Mouse (Mus musculus) limb, embryonic 12.5 days (tissue): ENCODE data around the gene Iffo1. TPM values are rescaled to one million over a fixed set of nuclear protein-coding genes. Genes with fewer than 3 reads are reported as not detected.

Source experiments
- ATAC-seq: fragments of 200-750 bp; cut with Nextera tagmentation; 2 replicates; pipeline ENCODE4 v1.8.0; 2017; ENCODE audit warnings: low read depth, moderate TSS enrichment; ENCODE audit not compliant: insufficient number of reproducible peaks, insufficient read depth, low FRiP score, low TSS enrichment
- H3K27ac ChIP-seq: fragments of 300-500 bp; sonication (generic); 2 replicates; pipeline ENCODE4 v1.5.1; 2016; ENCODE audit warnings: mild to moderate bottlenecking, moderate library complexity
- H3K27me3 ChIP-seq: fragments of 300-500 bp; sonication (generic); 2 replicates; pipeline ENCODE4 v1.6.1; 2016; ENCODE audit warnings: mild to moderate bottlenecking, moderate library complexity
- H3K36me3 ChIP-seq: fragments of 300-500 bp; sonication (generic); 2 replicates; pipeline ENCODE4 v1.6.1; 2016; ENCODE audit warnings: mild to moderate bottlenecking, moderate library complexity
- H3K4me1 ChIP-seq: fragments of 300-500 bp; sonication (generic); replicated peaks from 2 replicates; pipeline ENCODE4 v1.6.1; 2016
- H3K4me2 ChIP-seq: fragments of 300-500 bp; sonication (generic); 2 replicates; pipeline ENCODE4 v1.6.1; 2016; ENCODE audit warnings: mild to moderate bottlenecking, moderate library complexity
- H3K4me3 ChIP-seq: fragments of 300-500 bp; sonication (generic); replicated peaks from 2 replicates; pipeline ENCODE4 v1.5.1; 2016; ENCODE audit warnings: mild to moderate bottlenecking
- H3K9ac ChIP-seq: fragments of 300-500 bp; sonication (generic); replicated peaks from 2 replicates; pipeline ENCODE4 v1.6.1; 2016; ENCODE audit warnings: mild to moderate bottlenecking, moderate library complexity
- H3K9me3 ChIP-seq: fragments of 300-500 bp; sonication (generic); 2 replicates; pipeline ENCODE4 v1.6.1; 2016; ENCODE audit warnings: mild to moderate bottlenecking, moderate library complexity
- WGBS: fragments of 180-500 bp; shearing (Covaris S2); methylation state at CpG from one replicate; pipeline ENCODE4 v1.1.7; 2016; 5-methylcytosine and 5-hydroxymethylcytosine counted together
- microRNA-seq: library from miRNA; unstranded; fragments of <30 nt; microRNA quantifications from one replicate; pipeline ENCODE4, GENCODE M21; 2017
- polyA plus RNA-seq: library from polyadenylated mRNA; unstranded; fragments of >200 nt; fragmentation: Nextera tagmentation; extraction: Ambion mirVana; gene quantifications from 2 replicates; pipeline ENCODE4 v1.2.1, GENCODE M21; 2016

Gene Iffo1
- polyA plus RNA-seq, 1 experiment from 2014 or later: 27.1 TPM

DNA sequence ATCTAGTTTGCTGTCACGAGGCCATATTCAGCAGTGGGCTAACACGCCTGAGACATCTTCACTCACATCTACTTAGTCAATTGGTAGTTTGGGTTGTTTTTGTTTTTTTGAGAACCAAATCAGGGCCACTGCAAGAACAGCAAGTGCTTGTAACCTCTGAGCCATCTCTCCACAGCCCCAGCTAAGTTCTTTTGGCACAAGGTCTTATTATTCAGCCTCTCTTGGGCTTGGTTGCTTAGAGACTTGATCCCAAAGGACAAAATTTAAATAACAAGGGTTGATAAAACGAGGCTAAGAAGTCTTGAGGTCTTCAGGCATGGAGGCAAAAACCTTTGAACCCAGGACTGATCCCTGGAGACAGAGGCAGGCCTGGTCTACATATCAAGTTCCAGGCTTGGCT lies 51.3 kb downstream of the Iffo1 start:
- no peak overlapping the region for H3K9ac ChIP-seq
- H3K27me3 ChIP-seq: no peaks in the 10 kb centered on the region
- H3K4me2 ChIP-seq: no peak overlapping the region
- ATAC-seq: no peak
- H3K4me3 ChIP-seq: no peak overlapping the region
- peaks cover 26% of the 10 kb centered on the region for H3K36me3 ChIP-seq
- H3K4me1 ChIP-seq: peaks cover 5% of the 10 kb centered on the region
- H3K9me3 ChIP-seq: no peaks in the 10 kb centered on the region
- no peak overlapping the region for H3K27ac ChIP-seq
- 72% methylated on average over 3 of the region's 3 CpGs for WGBS

DNA sequence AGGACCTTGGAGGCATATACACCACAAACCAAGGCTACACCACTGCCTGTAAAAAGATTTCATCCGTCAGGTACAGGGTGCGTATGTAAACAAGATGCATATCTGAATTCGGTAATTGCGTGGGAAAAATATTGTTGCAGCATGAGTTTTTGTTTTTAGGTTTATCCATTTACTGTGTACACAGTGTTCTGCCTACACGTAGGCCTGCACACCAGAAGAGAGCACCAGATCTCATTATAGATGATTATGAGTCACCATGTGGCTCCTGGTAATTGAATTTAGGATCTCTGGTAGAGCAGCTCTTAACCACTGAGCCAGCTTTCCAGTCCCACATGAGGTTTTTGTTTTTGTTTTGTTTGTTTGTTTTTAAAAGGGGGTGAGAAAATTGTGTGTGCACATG lies 52.1 kb downstream of the Iffo1 start:
- Histone ChIP-seq H3K27me3 (no peaks in the 10 kb centered on the region), H3K9me3 (no peaks in the 10 kb centered on the region), H3K9ac (no peak overlapping the region), H3K4me3 (no peak overlapping the region), H3K4me1 (peaks cover 5% of the 10 kb centered on the region), H3K4me2 (no peak overlapping the region), H3K36me3 (peaks cover 26% of the 10 kb centered on the region), H3K27ac (no peak overlapping the region)
- ATAC-seq: no peak
- WGBS: 82% methylated on average over 5 of the region's 5 CpGs

DNA sequence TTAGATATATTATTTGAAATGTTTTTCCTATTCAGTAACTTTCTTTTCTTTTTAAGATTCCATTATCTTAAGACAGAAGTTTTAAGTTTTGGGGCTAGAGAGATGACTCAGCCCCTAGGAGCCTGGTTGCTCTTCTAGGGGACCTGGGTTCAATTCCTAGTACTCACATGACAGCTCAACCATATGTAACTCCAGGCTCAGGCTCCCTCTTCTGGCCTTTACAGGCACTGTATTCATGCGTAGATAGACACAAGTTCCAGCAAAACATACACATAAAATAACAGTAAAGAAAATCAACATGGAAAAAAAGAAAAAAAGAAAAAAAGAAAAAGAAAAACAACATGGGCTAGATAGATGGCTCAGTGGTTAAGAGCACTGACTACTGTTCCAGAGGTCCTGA lies 65.4 kb downstream of the Iffo1 start:
- H3K4me2 ChIP-seq: no peak overlapping the region
- H3K27ac ChIP-seq: no peak overlapping the region
- no peaks in the 10 kb centered on the region for H3K36me3 ChIP-seq
- no peaks in the 10 kb centered on the region for H3K4me1 ChIP-seq
- H3K9me3 ChIP-seq: no peaks in the 10 kb centered on the region
- 89% methylated on average over 1 of the region's 1 CpGs for WGBS
- no peak overlapping the region for H3K9ac ChIP-seq
- H3K27me3 ChIP-seq: peaks cover 11% of the 10 kb centered on the region
- no peak for ATAC-seq
- no peak overlapping the region for H3K4me3 ChIP-seq

Small RNA genes lying within 50 kb of the gene (microRNA-seq; reads per million reads assigned to microRNA genes)
- gene Mir3098: 1.4 reads per million
- not detected for gene Mir7045

Other genes starting within 250 kb of the Iffo1 start
- gene Lag3, start 233.5 kb upstream of the Iffo1 start, polyA plus RNA-seq: 2.2 TPM in 2 replicates
- 325 and 346 TPM in 2 replicates for gene Ptms, start 225.1 kb upstream of the Iffo1 start, polyA plus RNA-seq
- 401 and 407 TPM in 2 replicates for gene Mlf2, start 213.9 kb upstream of the Iffo1 start, polyA plus RNA-seq
- gene Cops7a, start 179.7 kb upstream of the Iffo1 start, polyA plus RNA-seq: 114 and 124 TPM in 2 replicates
- 5.0 and 5.8 TPM in 2 replicates for gene Pianp, start 148.5 kb upstream of the Iffo1 start, polyA plus RNA-seq
- gene Zfp384, start 136.1 kb upstream of the Iffo1 start, polyA plus RNA-seq: 18.5 and 24.7 TPM in 2 replicates
- 170 and 177 TPM in 2 replicates for gene Ing4, start 105.5 kb upstream of the Iffo1 start, polyA plus RNA-seq
- 17.6 and 18.3 TPM in 2 replicates for gene Acrbp, start 95.6 kb upstream of the Iffo1 start, polyA plus RNA-seq
- 0.18 and 0.20 TPM in 2 replicates for gene Lpar5, start 77.3 kb upstream of the Iffo1 start, polyA plus RNA-seq
- 106 and 109 TPM in 2 replicates for gene Chd4, start 49.3 kb upstream of the Iffo1 start, polyA plus RNA-seq
- gene Nop2, start 13.3 kb upstream of the Iffo1 start, polyA plus RNA-seq: 65.8 and 72.6 TPM in 2 replicates
- gene Gapdh, start 21.2 kb downstream of the Iffo1 start, polyA plus RNA-seq: 2,206 and 2,264 TPM in 2 replicates
- gene Ncapd2, start 46.5 kb downstream of the Iffo1 start, polyA plus RNA-seq: 224 and 227 TPM in 2 replicates
- gene Mrpl51, start 46.6 kb downstream of the Iffo1 start, polyA plus RNA-seq: 209 and 210 TPM in 2 replicates
- gene Vamp1, start 70.3 kb downstream of the Iffo1 start, polyA plus RNA-seq: 6.3 and 7.4 TPM in 2 replicates
- gene Tapbpl, start 86.6 kb downstream of the Iffo1 start, polyA plus RNA-seq: 2.0 and 2.8 TPM in 2 replicates
- gene Cd27, start 91.8 kb downstream of the Iffo1 start, polyA plus RNA-seq: 2.8 and 3.0 TPM in 2 replicates
- 0.56 and 0.60 TPM in 2 replicates for gene Tuba3a, start 140.8 kb downstream of the Iffo1 start, polyA plus RNA-seq
- gene Ltbr, start 168.6 kb downstream of the Iffo1 start, polyA plus RNA-seq: 37.3 and 38.6 TPM in 2 replicates
- 1.0 and 1.3 TPM in 2 replicates for gene Scnn1a, start 175.4 kb downstream of the Iffo1 start, polyA plus RNA-seq
- gene Tnfrsf1a, start 204.1 kb downstream of the Iffo1 start, polyA plus RNA-seq: 50.2 and 50.3 TPM in 2 replicates
- 0.41 and 0.46 TPM in 2 replicates for gene Plekhg6, start 235.6 kb downstream of the Iffo1 start, polyA plus RNA-seq